Mouse (Mus musculus) thymus, postnatal 0 days (tissue): ENCODE results near the gene Sit1. TPM values are rescaled to one million over a fixed set of nuclear protein-coding genes. Genes with fewer than 3 reads are reported as not detected.

ENCODE experiments used
- DNase-seq: peaks from one replicate; pipeline ENCODE4 v3.0.0-alpha.2; 2015; ENCODE audit warnings: low spot score
- polyA plus RNA-seq: library from polyadenylated mRNA; unstranded; fragments of >200 nt; fragmentation: Nextera tagmentation; extraction: Ambion mirVana; gene quantifications from 2 replicates; pipeline ENCODE4 v1.2.1, GENCODE M21; 2015

The Sit1 gene
- polyA plus RNA-seq, 1 experiment from 2014 or later: 168 TPM

- DNase-seq: no peak
Measured at GRCm38 (mm10) chr4:43470301-43470700, 13.2 kb downstream of the Sit1 start.

GRCm38 (mm10) chr4:43466872-43467271 is 16.7 kb downstream of the Sit1 start:
- no peak for DNase-seq

- peak; percentile 23 for DNase-seq
Measured at GRCm38 (mm10) chr4:43465935-43466334, 17.6 kb downstream of the Sit1 start.

GRCm38 (mm10) chr4:43463102-43463501 is 20.4 kb downstream of the Sit1 start:
- no peak for DNase-seq

- peak; percentile 32 for DNase-seq
Measured at GRCm38 (mm10) chr4:43457124-43457523, 26.4 kb downstream of the Sit1 start.

GRCm38 (mm10) chr4:43456470-43456869 is 27.1 kb downstream of the Sit1 start:
- DNase-seq: peak; percentile 80

- DNase-seq: peak; percentile 35
Measured at GRCm38 (mm10) chr4:43454041-43454836, 29.3 kb downstream of the Sit1 start, which contains the start of gene Cd72. Gene Cd72 (minus strand): TSS chr4:43454628.

GRCm38 (mm10) chr4:43453413-43453812 is 30.1 kb downstream of the Sit1 start:
- peak; percentile 39 for DNase-seq

GRCm38 (mm10) chr4:43452315-43452714 is 31.2 kb downstream of the Sit1 start:
- no peak for DNase-seq

GRCm38 (mm10) chr4:43448554-43448953 is 35.0 kb downstream of the Sit1 start:
- no peak for DNase-seq

GRCm38 (mm10) chr4:43447251-43447650 is 36.3 kb downstream of the Sit1 start:
- no peak for DNase-seq

- peak; percentile 19 for DNase-seq
Measured at GRCm38 (mm10) chr4:43443511-43443910, 40.0 kb downstream of the Sit1 start.

GRCm38 (mm10) chr4:43442456-43443361 is 40.8 kb downstream of the Sit1 start:
- peak; percentile 70 for DNase-seq

GRCm38 (mm10) chr4:43442044-43442443 is 41.5 kb downstream of the Sit1 start:
- peak; percentile 100 for DNase-seq

GRCm38 (mm10) chr4:43441639-43442038 is 41.9 kb downstream of the Sit1 start, which contains the start of gene Tesk1:
Gene Tesk1 (plus strand): TSS chr4:43441939.
- no peak for DNase-seq

GRCm38 (mm10) chr4:43432832-43433231 is 50.7 kb downstream of the Sit1 start:
- no peak for DNase-seq

Other genes starting within 250 kb of the Sit1 start
- 0.03 and 0.13 TPM in 2 replicates for gene Atp8b5, start 216.6 kb downstream of the Sit1 start, polyA plus RNA-seq
- gene Rusc2, start 101.8 kb downstream of the Sit1 start, polyA plus RNA-seq: 0.48 and 0.69 TPM in 2 replicates
- gene Fam166b, start 54.6 kb downstream of the Sit1 start, polyA plus RNA-seq: 0.14 and 0.19 TPM in 2 replicates
- 2.1 and 2.8 TPM in 2 replicates for gene Tesk1, start 41.8 kb downstream of the Sit1 start, polyA plus RNA-seq
- gene Cd72, start 29.1 kb downstream of the Sit1 start, polyA plus RNA-seq: 6.4 and 6.6 TPM in 2 replicates
- gene Ccdc107, start 9.2 kb upstream of the Sit1 start, polyA plus RNA-seq: 85.1 and 92.8 TPM in 2 replicates
- 35.5 and 37.1 TPM in 2 replicates for gene Arhgef39, start 16.0 kb upstream of the Sit1 start, polyA plus RNA-seq
- 1.6 TPM in 2 replicates for gene Car9, start 23.2 kb upstream of the Sit1 start, polyA plus RNA-seq
- gene Tpm2, start 40.0 kb upstream of the Sit1 start, polyA plus RNA-seq: 28.1 and 34.2 TPM in 2 replicates
- 51.7 and 61.2 TPM in 2 replicates for gene Creb3, start 78.6 kb upstream of the Sit1 start, polyA plus RNA-seq
- gene Tln1, start 79.0 kb upstream of the Sit1 start, polyA plus RNA-seq: 80.7 and 87.0 TPM in 2 replicates
- 18.9 and 21.1 TPM in 2 replicates for gene Rgp1, start 95.0 kb upstream of the Sit1 start, polyA plus RNA-seq
- 26.9 and 29.3 TPM in 2 replicates for gene Gba2, start 95.1 kb upstream of the Sit1 start, polyA plus RNA-seq
- 0.23 TPM in 1 of 2 replicates, not detected in the other for gene Msmp, start 100.8 kb upstream of the Sit1 start, polyA plus RNA-seq
- gene Npr2, start 148.2 kb upstream of the Sit1 start, polyA plus RNA-seq: 0.75 and 0.91 TPM in 2 replicates
- gene Spag8, start 169.9 kb upstream of the Sit1 start, polyA plus RNA-seq: 0.14 and 0.66 TPM in 2 replicates
- gene Hint2, start 172.7 kb upstream of the Sit1 start, polyA plus RNA-seq: 74.1 and 74.7 TPM in 2 replicates
- 0.76 and 1.1 TPM in 2 replicates for gene Tmem8b, start 185.2 kb upstream of the Sit1 start, polyA plus RNA-seq
- gene Fam221b, start 185.4 kb upstream of the Sit1 start, polyA plus RNA-seq: 3.2 and 3.3 TPM in 2 replicates
- not detected in 2 replicates for gene Olfr70, start 217.1 kb upstream of the Sit1 start, polyA plus RNA-seq
- gene Olfr71, start 226.5 kb upstream of the Sit1 start, polyA plus RNA-seq: not detected in 2 replicates
- gene Hrct1, start 243.5 kb upstream of the Sit1 start, polyA plus RNA-seq: 1.1 and 1.5 TPM in 2 replicates
- gene Spaar, start 246.3 kb upstream of the Sit1 start, polyA plus RNA-seq: 0.28 and 0.43 TPM in 2 replicates